Mouse (Mus musculus) forebrain, embryonic 15.5 days (tissue): ENCODE results near the gene Tbx18. TPM values are rescaled to one million over a fixed set of nuclear protein-coding genes. Genes with fewer than 3 reads are reported as not detected.

ENCODE experiments used
- ATAC-seq: fragments of 200-750 bp; cut with Nextera tagmentation; replicated peaks from 2 replicates; pipeline ENCODE4 v1.8.0; 2017; ENCODE audit warnings: mild to moderate bottlenecking, moderate TSS enrichment, moderate library complexity
- H3K27ac ChIP-seq: fragments of 300-500 bp; sonication (generic); replicated peaks from 2 replicates; pipeline ENCODE4 v1.5.1; 2015; ENCODE audit warnings: mild to moderate bottlenecking, inconsistent platforms
- H3K27me3 ChIP-seq: fragments of 300-500 bp; sonication (generic); 2 replicates; pipeline ENCODE4 v1.6.1; 2015; ENCODE audit warnings: inconsistent platforms
- H3K36me3 ChIP-seq: fragments of 300-500 bp; sonication (generic); 2 replicates; pipeline ENCODE4 v1.6.1; 2015; ENCODE audit warnings: mild to moderate bottlenecking, inconsistent platforms
- H3K4me1 ChIP-seq: fragments of 300-500 bp; sonication (generic); 2 replicates; pipeline ENCODE4 v1.6.1; 2015; ENCODE audit warnings: inconsistent platforms
- H3K4me2 ChIP-seq: fragments of 300-500 bp; sonication (generic); replicated peaks from 2 replicates; pipeline ENCODE4 v1.6.1; 2015; ENCODE audit warnings: mild to moderate bottlenecking, inconsistent platforms
- H3K4me3 ChIP-seq: fragments of 300-500 bp; sonication (generic); 2 replicates; pipeline ENCODE4 v1.5.1; 2015; ENCODE audit warnings: mild to moderate bottlenecking, inconsistent platforms
- H3K9ac ChIP-seq: fragments of 300-500 bp; sonication (generic); replicated peaks from 2 replicates; pipeline ENCODE4 v1.6.1; 2015; ENCODE audit warnings: mild to moderate bottlenecking, inconsistent platforms
- H3K9me3 ChIP-seq: fragments of 300-500 bp; sonication (generic); 2 replicates; pipeline ENCODE4 v1.6.1; 2016; ENCODE audit warnings: inconsistent platforms
- WGBS: fragments of 180-500 bp; shearing (Covaris S2); methylation state at CpG from one replicate; pipeline ENCODE4 v1.1.7; 2015; ENCODE audit warnings: mixed read lengths; 5-methylcytosine and 5-hydroxymethylcytosine counted together
- polyA plus RNA-seq: library from polyadenylated mRNA; unstranded; fragments of >200 nt; fragmentation: Nextera tagmentation; extraction: Ambion mirVana; gene quantifications from 2 replicates; pipeline ENCODE4 v1.2.1, GENCODE M21; 2015

Tbx18 gene
- polyA plus RNA-seq, 1 experiment from 2014 or later: 1.7 TPM

- Histone ChIP-seq H3K27me3 (no peaks in the 10 kb centered on the region), H3K4me3 (no peak overlapping the region), H3K9me3 (no peaks in the 10 kb centered on the region), H3K36me3 (no peaks in the 10 kb centered on the region), H3K27ac (no peak overlapping the region), H3K4me2 (no peak overlapping the region), H3K9ac (no peak overlapping the region), H3K4me1 (no peaks in the 10 kb centered on the region)
- WGBS: 93% methylated on average over 9 of the region's 9 CpGs
- ATAC-seq: no peak
Measured at GRCm38 (mm10) chr9:87686981-87687380, 44.1 kb downstream of the Tbx18 start.

DNA sequence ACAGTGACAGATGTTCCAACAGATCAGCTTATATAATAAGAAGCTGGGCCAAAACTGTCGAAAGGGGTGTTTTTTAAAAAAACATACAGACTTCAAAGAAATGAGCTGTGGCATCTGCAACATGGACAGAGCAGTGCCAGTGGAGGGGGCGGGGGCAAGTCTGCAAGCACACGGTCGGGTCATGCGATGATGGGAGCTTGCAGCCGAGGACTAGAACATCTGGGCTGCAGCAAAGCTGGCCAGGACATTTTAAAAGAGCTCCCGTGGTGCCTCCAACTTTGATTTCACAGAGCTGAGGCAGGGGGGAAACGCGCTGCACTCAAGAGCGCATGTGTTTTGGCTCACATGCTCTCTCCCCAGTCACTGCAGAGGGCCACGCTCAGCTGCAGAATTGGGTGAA is 48.8 kb downstream of the Tbx18 start:
- H3K9me3 ChIP-seq: no peaks in the 10 kb centered on the region
- no peak overlapping the region for H3K9ac ChIP-seq
- no peaks in the 10 kb centered on the region for H3K36me3 ChIP-seq
- H3K4me3 ChIP-seq: no peak overlapping the region
- ATAC-seq: no peak
- 82% methylated on average over 11 of the region's 11 CpGs for WGBS
- no peaks in the 10 kb centered on the region for H3K27me3 ChIP-seq
- H3K27ac ChIP-seq: no peak overlapping the region
- no peak overlapping the region for H3K4me2 ChIP-seq
- no peaks in the 10 kb centered on the region for H3K4me1 ChIP-seq
